Mouse (Mus musculus) liver, postnatal 0 days (tissue): ENCODE measurements at regions not wholly inside any gene's neighbourhood (a gene's known extent, or its start where the extent isn't known, plus 50 kb on each side); places are given as distances from the start of the nearest gene placed in this dataset.

ENCODE experiments used
- ATAC-seq: fragments of 200-750 bp; cut with Nextera tagmentation; 2 replicates; pipeline ENCODE4 v1.8.0; 2017; ENCODE audit warnings: mild to moderate bottlenecking, moderate library complexity
- DNase-seq: peaks from one replicate; pipeline ENCODE4 v3.0.0-alpha.2; 2016
- H3K27ac ChIP-seq: fragments of 300-500 bp; sonication (generic); 2 replicates; pipeline ENCODE4 v1.5.1; 2014; ENCODE audit warnings: antibody characterized with exemption, moderate library complexity, mild to moderate bottlenecking, low read depth
- H3K27me3 ChIP-seq: fragments of 300-500 bp; sonication (generic); 2 replicates; pipeline ENCODE4 v1.6.1; 2014; ENCODE audit warnings: low read length, control low read depth, mixed read lengths; ENCODE audit not compliant: insufficient read depth
- H3K36me3 ChIP-seq: fragments of 300-500 bp; sonication (generic); replicated peaks from 2 replicates; pipeline ENCODE4 v1.6.1; 2014; ENCODE audit warnings: mild to moderate bottlenecking, control low read depth, low read length, moderate library complexity, mixed read lengths; ENCODE audit not compliant: insufficient read depth
- H3K4me1 ChIP-seq: fragments of 300-500 bp; sonication (generic); 2 replicates; pipeline ENCODE4 v1.6.1; 2014; ENCODE audit warnings: antibody characterized with exemption, mild to moderate bottlenecking, control low read depth; ENCODE audit not compliant: insufficient read depth
- H3K4me2 ChIP-seq: fragments of 300-500 bp; sonication (generic); 2 replicates; pipeline ENCODE4 v1.6.1; 2014; ENCODE audit warnings: low read depth, mild to moderate bottlenecking, low read length, moderate library complexity, mixed read lengths
- H3K4me3 ChIP-seq: fragments of 300-500 bp; sonication (generic); 2 replicates; pipeline ENCODE4 v1.5.1; 2014; ENCODE audit warnings: low read depth, low read length
- H3K9ac ChIP-seq: fragments of 300-500 bp; sonication (generic); replicated peaks from 2 replicates; pipeline ENCODE4 v1.6.1; 2014; ENCODE audit warnings: mild to moderate bottlenecking, moderate library complexity
- H3K9me3 ChIP-seq: fragments of 300-500 bp; sonication (generic); 2 replicates; pipeline ENCODE4 v1.6.1; 2016; ENCODE audit warnings: mild to moderate bottlenecking, control low read depth, low read length, mixed read lengths
- CTCF ChIP-seq: sonication (generic); IDR thresholded peaks from 2 replicates; pipeline ENCODE4 v1.5.1; 2016; ENCODE audit warnings: antibody characterized with exemption, low read depth
- EP300 ChIP-seq: IDR thresholded peaks from 2 replicates; pipeline ENCODE4 v1.6.1; 2016; ENCODE audit warnings: antibody characterized with exemption, low read depth, mild to moderate bottlenecking
- WGBS: fragments of 180-500 bp; shearing (Covaris S2); extraction: QIAGEN DNeasy Blood & Tissue Kit; methylation state at CpG from one replicate; pipeline ENCODE4 v1.1.7; 2014; ENCODE audit not compliant: insufficient replicate concordance; 5-methylcytosine and 5-hydroxymethylcytosine counted together

DNA sequence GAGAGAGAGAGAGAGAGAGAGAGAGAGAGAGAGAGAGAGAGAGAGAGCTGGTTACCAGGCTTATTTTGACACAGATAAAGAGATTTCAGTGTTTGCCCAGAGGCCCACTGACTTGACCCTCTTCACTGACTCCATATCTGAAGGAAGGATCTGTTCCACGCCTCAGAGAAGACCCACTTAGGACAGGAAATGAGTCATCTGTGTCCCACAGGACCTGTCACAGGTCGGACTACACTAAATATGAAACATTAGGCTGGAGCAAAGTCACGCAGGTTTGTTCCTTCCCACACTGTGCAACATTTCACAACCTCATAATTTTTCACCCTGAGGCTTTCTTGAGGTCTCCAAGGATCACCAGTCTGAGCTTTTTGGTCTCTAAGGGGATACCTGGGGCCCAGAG, 96.5 kb upstream of the Lpp start:
- no peak for DNase-seq
- ATAC-seq: no peak
- H3K27ac ChIP-seq: peak overlapping the region; percentile 70; the same call in 1 of the 2 replicates
- H3K27me3 ChIP-seq: no peaks in the 10 kb centered on the region
- no peaks in the 10 kb centered on the region for H3K36me3 ChIP-seq
- no peak overlapping the region for H3K9ac ChIP-seq
- H3K4me2 ChIP-seq: no peak overlapping the region
- 33% methylated on average over 3 of the region's 3 CpGs for WGBS
- H3K9me3 ChIP-seq: no peaks in the 10 kb centered on the region
- TF ChIP-seq EP300: no peak
- TF ChIP-seq CTCF: no peak
- H3K4me1 ChIP-seq: peaks cover 6% of the 10 kb centered on the region; the same call in 1 of the 2 replicates
- H3K4me3 ChIP-seq: no peak overlapping the region

DNA sequence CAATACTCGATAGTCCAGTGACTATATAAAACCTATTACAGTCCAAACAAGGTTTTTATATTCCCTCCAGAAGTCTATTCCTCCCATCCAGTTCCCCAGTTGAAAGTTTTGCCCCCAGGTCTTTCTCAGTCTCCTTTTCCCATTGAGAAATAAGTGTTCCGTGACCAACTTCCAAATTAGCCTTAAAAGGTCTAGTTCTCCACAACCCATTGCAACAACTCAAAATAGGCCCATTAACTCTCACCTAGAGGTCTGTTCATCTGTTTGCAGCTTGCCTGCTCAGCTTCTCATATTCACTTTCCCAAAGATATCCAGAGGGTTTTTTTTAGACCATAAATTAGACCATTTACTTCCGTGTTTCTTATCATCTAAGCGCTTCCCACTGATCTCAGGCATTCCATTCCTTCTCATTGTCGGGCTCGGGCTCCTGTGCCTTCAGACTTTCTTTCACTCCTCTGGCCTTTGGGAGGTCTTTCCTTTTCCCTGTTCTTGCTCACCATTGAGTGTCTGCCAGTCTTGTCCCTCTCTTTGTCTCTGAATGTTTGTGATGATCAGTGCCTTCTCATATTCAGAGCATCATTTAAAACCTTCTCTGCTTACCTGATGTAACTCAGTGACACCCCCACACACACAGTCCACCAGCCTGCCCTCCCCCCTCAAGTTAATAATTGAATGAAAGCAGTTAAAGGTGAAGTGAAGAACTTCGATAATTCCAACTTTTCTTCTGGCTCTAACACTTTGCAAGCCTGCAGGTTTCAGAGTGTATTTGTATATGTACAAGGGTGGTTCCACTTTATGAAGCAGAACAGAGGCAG, 97.5 kb upstream of the Lpp start:
- Histone ChIP-seq H3K4me3 (peak overlapping the region; percentile 24), H3K27me3 (no peaks in the 10 kb centered on the region), H3K27ac (peak overlapping the region; percentile 70; the same call in 1 of the 2 replicates), H3K36me3 (no peaks in the 10 kb centered on the region), H3K4me1 (peaks cover 6% of the 10 kb centered on the region; the same call in 1 of the 2 replicates), H3K4me2 (peak overlapping the region; percentile 53), H3K9ac (no peak overlapping the region), H3K9me3 (no peaks in the 10 kb centered on the region)
- peak; percentile 72 for ATAC-seq
- WGBS: 48% methylated on average over 7 of the region's 7 CpGs
- peak; percentile 16 for DNase-seq
- TF ChIP-seq EP300 (no peak), CTCF (no peak)

DNA sequence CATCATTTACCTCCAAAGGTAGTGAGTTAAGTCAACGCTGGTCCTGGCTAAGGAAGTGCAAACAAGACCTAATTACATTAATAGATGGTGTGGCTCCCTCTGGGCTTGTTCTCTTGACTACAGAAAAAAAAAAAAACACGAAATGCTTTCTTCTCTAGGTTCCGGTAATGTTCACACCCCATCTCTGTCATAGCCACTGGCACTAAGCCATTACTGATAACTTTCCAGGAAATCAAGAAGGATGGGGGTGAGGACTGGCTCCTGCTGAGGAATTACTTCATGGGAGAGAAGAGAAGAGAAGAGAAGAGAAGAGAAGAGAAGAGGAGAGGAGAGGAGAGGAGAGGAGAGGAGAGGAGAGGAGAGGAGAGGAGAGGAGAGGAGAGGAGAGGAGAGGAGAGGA, 109.1 kb upstream of the Lpp start:
- Histone ChIP-seq H3K9ac (no peak overlapping the region), H3K4me1 (no peaks in the 10 kb centered on the region), H3K27me3 (no peaks in the 10 kb centered on the region), H3K27ac (no peak overlapping the region), H3K36me3 (no peaks in the 10 kb centered on the region), H3K4me2 (no peak overlapping the region), H3K9me3 (no peaks in the 10 kb centered on the region), H3K4me3 (no peak overlapping the region)
- DNase-seq: no peak
- WGBS: 45% methylated on average over 3 of the region's 3 CpGs
- ATAC-seq: no peak
- TF ChIP-seq EP300: no peak

DNA sequence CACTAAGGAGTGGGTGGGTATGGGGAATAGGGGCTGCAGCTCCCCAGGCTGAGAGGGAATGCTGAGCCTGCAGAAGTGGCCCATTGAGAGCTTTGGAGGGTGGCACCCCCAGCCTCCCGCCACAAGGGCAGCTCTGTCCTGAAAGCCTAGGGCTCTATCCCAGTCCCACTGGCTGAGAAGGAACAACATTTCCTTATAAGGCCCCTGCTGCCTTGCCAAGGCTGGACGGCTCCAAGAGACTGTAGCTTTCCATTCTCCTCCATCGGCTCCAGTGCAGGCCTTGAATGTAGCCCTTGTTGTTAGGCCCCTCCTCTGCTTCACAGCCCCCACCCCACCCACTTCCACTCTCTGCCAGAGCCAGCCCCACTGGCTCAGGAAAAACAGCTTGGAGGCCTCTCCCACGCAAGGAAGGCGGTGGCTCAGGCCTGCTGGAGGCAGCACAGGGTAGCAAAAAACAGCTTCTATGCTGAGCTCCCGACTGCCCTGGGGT, 111.1 kb upstream of the Lpp start:
- 57% methylated on average over 6 of the region's 6 CpGs for WGBS
- Histone ChIP-seq H3K27me3 (no peaks in the 10 kb centered on the region), H3K4me1 (no peaks in the 10 kb centered on the region), H3K9ac (no peak overlapping the region), H3K27ac (no peak overlapping the region), H3K36me3 (no peaks in the 10 kb centered on the region), H3K4me2 (no peak overlapping the region), H3K9me3 (no peaks in the 10 kb centered on the region), H3K4me3 (no peak overlapping the region)
- ATAC-seq (peak; percentile 27; the same call in 1 of the 2 replicates), DNase-seq (peak; percentile 34)
- TF ChIP-seq CTCF (peak; percentile 35), EP300 (no peak)

DNA sequence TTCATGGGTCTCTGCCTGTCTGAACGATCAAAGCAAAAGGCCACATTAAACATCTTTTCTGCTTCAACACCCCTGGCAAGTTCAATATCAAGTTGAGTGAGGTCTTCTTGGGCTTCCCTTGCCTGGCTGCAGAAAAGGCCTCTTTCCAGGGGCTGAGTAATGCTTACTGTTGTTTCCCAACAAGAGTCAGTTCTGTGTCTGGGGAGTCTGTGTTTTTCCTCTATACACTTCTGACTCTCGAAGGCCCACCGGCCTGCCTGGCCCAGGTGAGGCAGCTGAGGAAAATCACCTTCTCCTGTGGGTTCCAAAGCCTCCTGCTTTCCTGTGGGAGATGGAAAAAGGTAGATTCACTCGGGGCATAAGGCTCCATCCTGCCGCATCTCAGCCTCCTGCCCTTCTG, 111.7 kb upstream of the Lpp start:
- Histone ChIP-seq H3K4me1 (no peaks in the 10 kb centered on the region), H3K9me3 (no peaks in the 10 kb centered on the region), H3K36me3 (no peaks in the 10 kb centered on the region), H3K27ac (no peak overlapping the region), H3K4me2 (no peak overlapping the region), H3K4me3 (no peak overlapping the region), H3K9ac (no peak overlapping the region), H3K27me3 (no peaks in the 10 kb centered on the region)
- no peak for ATAC-seq
- TF ChIP-seq CTCF: no peak
- no peak for TF ChIP-seq EP300
- no peak for DNase-seq
- 76% methylated on average over 5 of the region's 5 CpGs for WGBS

DNA sequence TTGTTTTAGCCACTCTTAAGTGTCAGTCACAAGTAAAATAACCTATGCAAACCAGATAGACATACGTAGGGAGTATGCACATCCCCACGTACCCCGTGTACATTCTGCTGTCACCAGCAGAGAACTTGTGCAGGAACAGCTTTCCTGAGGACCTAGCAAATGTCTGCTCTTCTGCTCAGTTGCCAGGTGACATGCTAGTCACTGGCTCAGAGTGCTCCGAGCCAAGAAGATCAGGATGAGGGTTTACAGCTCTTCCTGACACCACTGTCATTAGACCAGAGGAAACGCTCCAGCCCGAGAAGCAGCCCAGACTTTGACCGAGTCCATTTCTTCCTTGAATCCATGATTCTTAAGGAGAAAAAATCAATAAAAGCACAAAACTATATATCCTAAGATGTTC, 115.5 kb upstream of the Lpp start:
- Histone ChIP-seq H3K27me3 (no peaks in the 10 kb centered on the region), H3K4me1 (no peaks in the 10 kb centered on the region), H3K4me3 (no peak overlapping the region), H3K36me3 (no peaks in the 10 kb centered on the region), H3K9ac (no peak overlapping the region), H3K27ac (no peak overlapping the region), H3K4me2 (no peak overlapping the region), H3K9me3 (no peaks in the 10 kb centered on the region)
- TF ChIP-seq CTCF: no peak
- no peak for TF ChIP-seq EP300
- ATAC-seq (no peak), DNase-seq (no peak)
- WGBS: 83% methylated on average over 7 of the region's 7 CpGs
